Mouse (Mus musculus) monocyte, adult 59 days (primary cell): ENCODE data around the gene Tprkb. TPM values are rescaled to one million over a fixed set of nuclear protein-coding genes. Genes with fewer than 3 reads are reported as not detected.

Source experiments
- total RNA-seq, 2 experiments: library from RNA; stranded (reverse); gene quantifications; one replicate each; pipeline ENCODE4 v1.2.4; 2023

The Tprkb gene
- 10 to 100 TPM; 12.2 to 14.7 TPM for total RNA-seq

GRCm38 (mm10) chr6:85911587-85911986 is at the start of gene Tprkb:
TSS of gene Tprkb (plus strand) at chr6:85911865.

GRCm38 (mm10) chr6:85869006-85869405 is 42.7 kb upstream of the Tprkb start, which contains the start of gene Nat8f2:
TSS of gene Nat8f2 (minus strand) at chr6:85869158.

GRCm38 (mm10) chr6:85904642-85905061 is 7.0 kb upstream of the Tprkb start, which contains the start of gene Nat8f4:
TSS of gene Nat8f4 (minus strand) at chr6:85904884.

GRCm38 (mm10) chr6:85915539-85916513 is 4.2 kb downstream of the Tprkb start, which contains the start of gene Nat8f1:
TSS of gene Nat8f1 (minus strand) at chr6:85915687.

GRCm38 (mm10) chr6:85961101-85962091 is 49.7 kb downstream of the Tprkb start, which contains the start of gene Dusp11:
TSS of gene Dusp11 (minus strand) at chr6:85961667.

Other genes with a start within 250 kb of the Tprkb start
- not detected for gene Nat8f7, start 198.7 kb upstream of the Tprkb start, total RNA-seq
- gene Nat8f3, start 146.1 kb upstream of the Tprkb start, total RNA-seq: not detected
- not detected for gene Nat8f6, start 90.9 kb upstream of the Tprkb start, total RNA-seq
- gene Nat8f5, start 90.9 kb upstream of the Tprkb start, total RNA-seq: not detected
- gene Nat8, start 79.8 kb upstream of the Tprkb start, total RNA-seq: not detected
- under 1 TPM in 1 of 2 experiments, not detected in 1; 0.21 TPM for gene Nat8f2, start 42.7 kb upstream of the Tprkb start, total RNA-seq
- under 1 TPM; 0.58 to 0.88 TPM for gene Nat8f4, start 7.0 kb upstream of the Tprkb start, total RNA-seq
- 1 to 10 TPM; 2.7 to 4.2 TPM for gene Nat8f1, start 3.8 kb downstream of the Tprkb start, total RNA-seq
- gene Dusp11, start 49.8 kb downstream of the Tprkb start, total RNA-seq: 100 to 1,000 TPM; 166 to 167 TPM
- gene Figla, start 104.3 kb downstream of the Tprkb start, total RNA-seq: not detected
- gene Add2, start 116.8 kb downstream of the Tprkb start, total RNA-seq: under 1 TPM; 0.08 to 0.30 TPM